Mouse (Mus musculus) neutrophil, adult 5-6 weeks (primary cell): ENCODE measurements around the gene Fli1. TPM values are rescaled to one million over a fixed set of nuclear protein-coding genes. Genes with fewer than 3 reads are reported as not detected.

Experiments used
- ATAC-seq: fragments of 151-379, 151-347 bp; 2 replicates; pipeline ENCODE4 v1.8.0; 2017; ENCODE audit warnings: mild to moderate bottlenecking, moderate TSS enrichment; ENCODE audit not compliant: insufficient number of reproducible peaks, poor library complexity, low FRiP score, severe bottlenecking; ENCODE audit errors: extremely low read depth
- total RNA-seq: library from RNA; stranded (forward); fragments of 200-1000 nt; gene quantifications from 2 replicates; pipeline ENCODE4 v1.2.3, GENCODE M21; 2017

Fli1 gene
- total RNA-seq, 1 experiment from 2014 or later = 223 TPM

DNA sequence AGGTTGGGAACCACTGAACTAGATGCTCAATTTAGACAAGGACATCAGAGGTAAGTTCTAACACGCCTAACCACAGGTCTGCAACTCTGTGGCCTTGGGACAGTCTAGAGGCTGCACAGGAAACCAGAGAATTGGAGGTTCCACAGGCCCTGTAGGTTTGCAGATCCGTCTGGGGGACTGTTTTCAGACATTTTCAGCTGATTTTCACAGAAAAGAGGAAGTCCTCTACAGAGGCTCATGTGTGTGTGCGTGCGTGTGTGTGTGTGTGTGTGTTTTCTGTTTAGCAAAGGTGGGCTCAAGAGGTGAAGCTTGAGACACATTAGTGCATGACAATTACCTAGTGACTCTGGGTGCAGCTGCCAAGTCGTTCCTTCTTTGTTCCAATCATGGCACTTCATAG, 151.6 kb downstream of the Fli1 start:
- peak; percentile 38 for ATAC-seq

DNA sequence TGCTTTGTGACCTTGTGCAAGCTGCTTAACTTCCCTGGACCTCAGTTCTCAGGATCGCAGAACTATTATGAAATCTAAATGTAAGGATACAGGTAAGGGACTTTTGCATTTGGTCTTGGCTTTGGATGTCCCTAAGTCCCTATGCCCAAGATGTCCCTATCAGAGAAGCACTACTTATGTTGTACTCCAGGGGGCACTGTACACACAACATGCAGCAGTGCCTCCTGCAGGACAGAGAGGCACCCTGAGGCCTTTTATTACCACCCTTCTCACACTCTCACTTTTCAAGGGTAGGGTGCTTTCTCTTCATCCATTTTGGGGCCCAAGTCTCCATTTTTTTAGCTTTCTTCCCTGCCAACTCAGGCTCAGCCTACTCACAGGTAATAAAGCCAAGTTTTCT, 154.5 kb downstream of the Fli1 start:
- ATAC-seq = peak; percentile 62; the same call in 1 of the 2 replicates

DNA sequence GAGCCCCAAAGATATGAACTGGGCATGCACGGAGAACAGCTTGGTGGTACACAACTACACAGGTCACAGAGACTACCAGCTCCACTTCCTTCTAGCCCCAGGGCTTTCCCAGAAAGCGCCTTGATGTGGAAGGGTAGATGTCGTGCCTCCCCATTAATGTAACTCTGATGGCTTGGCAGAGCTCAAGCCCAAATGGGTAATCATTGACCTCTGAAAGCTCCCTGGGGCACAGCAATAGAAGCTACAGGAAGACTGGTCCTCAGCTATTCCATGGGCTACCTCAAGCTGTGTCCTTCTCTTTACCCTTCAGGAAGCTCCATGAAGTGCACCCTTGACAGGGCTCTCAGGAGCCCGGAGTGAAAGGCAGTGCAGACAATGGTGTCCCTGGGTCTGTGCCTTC, 157.8 kb downstream of the Fli1 start:
- ATAC-seq = no peak

DNA sequence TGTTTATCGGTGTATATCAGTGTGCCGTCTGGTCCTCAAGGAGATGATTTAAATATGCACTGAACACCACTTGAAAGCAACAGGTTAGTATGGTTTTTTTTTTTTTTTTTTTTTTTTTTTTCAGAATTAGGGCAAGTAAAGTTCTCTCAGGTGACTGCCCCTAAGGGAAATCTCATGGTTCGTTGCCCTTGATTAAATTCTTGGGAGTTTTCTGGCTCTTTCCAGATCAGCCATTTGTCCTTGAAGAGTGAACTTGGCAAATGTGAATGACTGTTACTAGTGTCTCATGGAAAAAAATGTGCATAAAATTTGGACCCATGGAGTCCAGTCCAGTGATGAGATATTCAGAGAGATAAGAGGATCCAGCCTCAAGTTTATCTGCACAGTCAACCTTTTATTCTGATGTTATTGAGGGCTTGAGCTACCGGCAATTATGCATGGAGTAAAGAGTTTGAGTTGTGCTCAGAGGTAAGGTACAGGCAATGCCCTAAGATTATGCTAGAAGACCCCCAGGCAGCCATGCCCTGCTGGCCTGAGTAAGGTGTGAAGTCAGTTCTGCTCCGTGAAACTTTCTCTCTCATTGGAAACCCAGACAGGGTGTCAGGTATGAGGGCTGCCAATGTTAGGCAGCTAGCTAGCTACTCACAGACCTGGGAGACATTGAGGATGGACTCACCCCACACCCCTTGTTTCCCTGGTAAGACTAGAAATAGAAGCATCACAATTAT, 165.6 kb downstream of the Fli1 start:
- ATAC-seq = no peak

DNA sequence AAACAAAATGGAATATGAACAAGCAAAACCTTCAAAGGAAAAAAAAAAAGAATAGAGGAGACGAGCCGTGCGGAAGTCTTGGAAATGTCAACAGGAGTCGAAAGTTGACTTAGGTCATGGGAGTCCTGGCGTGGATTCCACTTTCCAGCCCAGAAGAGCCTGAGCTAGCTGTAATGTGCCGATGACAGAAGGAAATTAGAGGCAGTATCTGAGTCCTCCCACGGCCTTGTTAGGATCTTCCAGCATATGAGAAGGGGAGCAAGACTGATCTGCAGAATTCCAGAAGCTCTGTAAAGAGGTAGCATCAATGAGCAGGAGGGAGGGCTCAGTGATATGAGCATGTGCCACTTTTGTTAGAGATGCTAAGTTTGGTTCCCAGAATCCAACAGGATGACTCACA, 166.6 kb downstream of the Fli1 start:
- no peak for ATAC-seq

DNA sequence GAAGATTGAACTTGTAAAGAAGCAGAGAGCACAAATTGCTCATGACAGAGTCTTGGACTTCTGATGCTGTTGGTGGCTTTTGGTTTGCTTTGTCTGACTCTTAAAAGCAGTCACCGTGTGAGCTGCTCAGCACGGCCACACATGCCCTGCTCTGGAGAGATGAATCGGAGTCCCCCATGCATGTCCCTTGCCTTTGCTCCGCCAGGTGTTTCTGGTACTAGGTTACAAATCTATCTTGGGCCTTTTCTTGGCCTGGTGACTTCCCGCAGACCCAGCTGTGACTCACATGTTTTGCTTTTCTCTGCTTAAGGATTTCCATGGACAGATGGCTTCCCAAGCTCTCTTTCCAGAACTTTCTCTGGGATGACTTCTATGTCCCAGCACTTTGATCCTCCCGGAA, 169.0 kb downstream of the Fli1 start:
- ATAC-seq = no peak

Other genes starting within 250 kb of the Fli1 start
- gene Kcnj5, start 198.5 kb downstream of the Fli1 start, total RNA-seq = 0.12 and 0.25 TPM in 2 replicates
- 3.4 and 4.9 TPM in 2 replicates for gene Kcnj1, start 170.4 kb downstream of the Fli1 start, total RNA-seq
- gene Ets1, start 93.4 kb upstream of the Fli1 start, total RNA-seq = 699 and 744 TPM in 2 replicates